In the genomic region with DNA sequence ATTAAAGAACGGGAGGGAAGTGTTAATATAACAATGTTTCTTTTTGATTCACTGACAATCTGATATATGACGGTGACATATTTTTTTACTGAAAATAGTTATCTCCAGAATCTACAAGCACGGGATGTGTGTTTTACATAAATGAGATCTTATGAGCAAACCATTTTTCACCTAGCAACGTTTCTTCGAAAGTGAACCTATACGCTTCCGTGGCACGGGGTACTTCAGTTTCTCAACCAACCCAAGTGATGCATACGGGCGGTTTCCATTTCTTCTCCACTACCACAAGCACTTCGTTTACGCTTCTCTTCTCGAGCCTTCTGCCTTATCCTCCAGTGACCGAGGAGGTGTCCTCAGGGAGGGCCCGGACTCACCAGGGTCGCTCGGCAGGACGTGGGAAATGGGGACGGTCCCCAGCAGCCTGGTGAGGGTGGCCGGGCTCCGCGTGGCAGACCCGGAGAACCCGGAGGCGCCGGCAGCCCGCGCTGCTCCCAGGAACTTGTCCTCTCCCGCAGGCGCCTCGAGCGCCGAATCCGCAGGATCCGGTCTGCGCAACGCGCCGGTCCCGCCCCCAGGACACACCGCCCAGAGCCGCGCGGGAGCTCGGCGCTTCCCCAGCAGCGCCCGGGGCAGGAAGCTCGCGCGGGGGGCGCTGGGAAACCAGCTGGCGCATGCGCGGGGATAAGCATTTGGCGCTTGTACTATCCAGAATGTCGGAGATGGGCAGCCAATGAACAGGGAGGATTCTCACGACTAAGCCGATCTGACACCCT, we compare ENCODE assay signal across 8 mouse cellular contexts. TPM values are rescaled to one million over a fixed set of nuclear protein-coding genes. Genes with fewer than 3 reads are reported as not detected.
DNase-seq lines count a peak whose midpoint lies in the region; ATAC-seq and TF ChIP-seq lines count a peak whose summit lies in the region.

A gene (minus strand): TSS at position 644 of the 773 bp plus-strand sequence.

- WGBS in forebrain, embryonic 13.5 days: 2% methylated on average over 59 of the region's 59 CpGs
- under 1% methylated on average over 59 of the region's 59 CpGs for WGBS in neural tube, embryonic 15.5 days

- H3K27me3 ChIP-seq in E14TG2a.4 (ENCODE audit: insufficient read depth, low read length): peaks cover 7% of the 10 kb centered on the region
- H3K27me3 ChIP-seq in forebrain, embryonic 13.5 days: no peaks in the 10 kb centered on the region
- H3K27me3 ChIP-seq in neural tube, embryonic 15.5 days (replicated peaks): no peaks in the 10 kb centered on the region

- peak; percentile 96 for ATAC-seq in forebrain, embryonic 13.5 days
- ATAC-seq in neural tube, embryonic 15.5 days (ENCODE audit: low FRiP score): peak; percentile 96

- H3K4me1 ChIP-seq in E14TG2a.4 (replicated peaks; ENCODE audit: low read depth, low read length): peaks cover 46% of the 10 kb centered on the region
- H3K4me1 ChIP-seq in forebrain, embryonic 13.5 days: peaks cover 20% of the 10 kb centered on the region
- H3K4me1 ChIP-seq in neural tube, embryonic 15.5 days: peaks cover 20% of the 10 kb centered on the region

- H3K27ac ChIP-seq in forebrain, embryonic 13.5 days: peak within 1 kb of the TSS; percentile 90
- H3K27ac ChIP-seq in neural tube, embryonic 15.5 days (replicated peaks): peak within 1 kb of the TSS; percentile 95

- H3K36me3 ChIP-seq in E14TG2a.4 (ENCODE audit: insufficient read depth, low read length): peaks cover 18% of the 10 kb centered on the region
- peaks cover 27% of the 10 kb centered on the region for H3K36me3 ChIP-seq in forebrain, embryonic 13.5 days (ENCODE audit: poor library complexity, severe bottlenecking)
- peaks cover 23% of the 10 kb centered on the region for H3K36me3 ChIP-seq in neural tube, embryonic 15.5 days

- TF ChIP-seq CTCF in E14TG2a.4 (conservative IDR thresholded peaks at IDR 0.05; ENCODE audit: low read length): no peak

- H3K9ac ChIP-seq in forebrain, embryonic 13.5 days: peak within 1 kb of the TSS; percentile 89
- peak within 1 kb of the TSS; percentile 93 for H3K9ac ChIP-seq in neural tube, embryonic 15.5 days (replicated peaks)

- peak; percentile 95 for DNase-seq in c-Kit-positive CD71-positive TER-119-positive erythroid progenitor cells, embryonic 14.5 days (ENCODE audit: low spot score)
- peak; percentile 96 for DNase-seq in heart, postnatal 10 days
- DNase-seq in layer of hippocampus, adult 11-12 months (ENCODE audit: low spot score): peak; percentile 94
- DNase-seq in lung, adult 18-20 months: peak; percentile 94 to 97
- DNase-seq in testis, postnatal 14 days (ENCODE audit: low spot score): peak; percentile 94

- no peaks in the 10 kb centered on the region for H3K9me3 ChIP-seq in E14TG2a.4 (ENCODE audit: low read length)
- no peaks in the 10 kb centered on the region for H3K9me3 ChIP-seq in forebrain, embryonic 13.5 days (replicated peaks)
- no peaks in the 10 kb centered on the region for H3K9me3 ChIP-seq in neural tube, embryonic 15.5 days (replicated peaks)

- peak within 1 kb of the TSS; percentile 66 for H3K4me2 ChIP-seq in forebrain, embryonic 13.5 days
- peak within 1 kb of the TSS; percentile 76 for H3K4me2 ChIP-seq in neural tube, embryonic 15.5 days

- peak within 1 kb of the TSS; percentile 90 for H3K4me3 ChIP-seq in E14TG2a.4 (replicated peaks; ENCODE audit: low read length)
- H3K4me3 ChIP-seq in forebrain, embryonic 13.5 days: peak within 1 kb of the TSS; percentile 75
- peak within 1 kb of the TSS; percentile 75 for H3K4me3 ChIP-seq in neural tube, embryonic 15.5 days (replicated peaks)

- intact Hi-C loops in heart, postnatal 10 days (cut with DNase I): no loop called here

RNA-seq across cellular contexts. Expression of the gene that starts here (rescaled TPM):
- polyA plus RNA-seq in forebrain, embryonic 13.5 days (2015; fragmentation: Nextera tagmentation; extraction: Ambion mirVana): 20.7 and 22.4 TPM in 2 replicates
- total RNA-seq in heart, postnatal 10 days (2021): 1 to 10 TPM; 5.4 to 7.1 TPM
- 16.0 and 16.4 TPM in 2 replicates for polyA plus RNA-seq in neural tube, embryonic 15.5 days (2015; fragmentation: Nextera tagmentation; extraction: Ambion mirVana)

Comparison
In these comparisons a context has a peak if more than half of its experiments do, and no peak if none do; other contexts are left out.
1. Peak in every context shown above with its lines: DNase-seq, ATAC-seq, H3K4me3 ChIP-seq and H3K27ac ChIP-seq.